Mouse (Mus musculus): ENCODE data around the gene Grasp.

Gene Grasp

DNA sequence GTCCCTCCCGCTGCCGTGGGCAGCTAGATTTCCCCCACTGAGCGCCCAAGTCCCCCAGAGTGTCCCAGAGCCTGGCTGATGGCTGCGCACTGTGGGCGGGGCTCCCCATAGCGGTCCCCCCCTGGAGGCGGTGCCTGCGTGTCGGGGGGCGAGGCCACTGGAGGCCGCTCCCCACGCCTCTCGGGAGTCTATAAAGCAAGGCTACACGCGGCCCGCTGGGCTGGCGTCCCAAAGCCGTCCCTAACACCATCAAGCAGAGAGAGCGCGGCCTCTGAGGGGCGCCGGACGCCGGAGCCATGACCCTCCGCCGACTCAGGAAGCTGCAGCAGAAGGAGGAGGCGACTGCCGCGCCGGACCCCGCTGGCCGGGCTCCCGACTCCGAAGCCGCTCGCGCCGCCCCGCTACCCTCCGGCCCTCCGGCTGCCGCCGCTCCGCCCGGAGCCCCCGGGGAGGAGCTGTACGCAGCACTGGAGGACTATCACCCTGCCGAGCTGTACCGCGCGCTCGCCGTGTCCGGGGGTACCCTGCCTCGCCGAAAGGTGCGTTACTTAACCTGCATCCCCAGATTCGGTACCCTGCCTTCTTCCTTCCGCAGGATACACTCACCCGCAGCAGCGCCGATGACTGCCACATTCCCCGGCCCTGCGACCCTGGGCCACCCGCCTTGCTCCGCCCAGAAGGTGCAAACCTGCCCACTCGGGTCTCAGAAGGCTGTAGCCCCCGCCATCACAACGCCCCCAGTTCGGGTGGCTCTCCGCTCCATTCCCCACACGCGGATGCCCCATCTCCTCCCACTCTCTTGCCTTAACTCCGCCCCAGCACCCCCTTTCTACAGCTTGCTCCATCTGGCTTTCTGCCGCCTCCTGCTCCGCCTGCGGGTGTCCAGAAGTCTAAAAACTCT, at the start of gene Grasp:
TSS of gene Grasp (plus strand) at position 183 of the 901 bp plus-strand sequence.
- DNase-seq (ENCODE audit: low read depth, low spot score) = peak; percentile 64

DNA sequence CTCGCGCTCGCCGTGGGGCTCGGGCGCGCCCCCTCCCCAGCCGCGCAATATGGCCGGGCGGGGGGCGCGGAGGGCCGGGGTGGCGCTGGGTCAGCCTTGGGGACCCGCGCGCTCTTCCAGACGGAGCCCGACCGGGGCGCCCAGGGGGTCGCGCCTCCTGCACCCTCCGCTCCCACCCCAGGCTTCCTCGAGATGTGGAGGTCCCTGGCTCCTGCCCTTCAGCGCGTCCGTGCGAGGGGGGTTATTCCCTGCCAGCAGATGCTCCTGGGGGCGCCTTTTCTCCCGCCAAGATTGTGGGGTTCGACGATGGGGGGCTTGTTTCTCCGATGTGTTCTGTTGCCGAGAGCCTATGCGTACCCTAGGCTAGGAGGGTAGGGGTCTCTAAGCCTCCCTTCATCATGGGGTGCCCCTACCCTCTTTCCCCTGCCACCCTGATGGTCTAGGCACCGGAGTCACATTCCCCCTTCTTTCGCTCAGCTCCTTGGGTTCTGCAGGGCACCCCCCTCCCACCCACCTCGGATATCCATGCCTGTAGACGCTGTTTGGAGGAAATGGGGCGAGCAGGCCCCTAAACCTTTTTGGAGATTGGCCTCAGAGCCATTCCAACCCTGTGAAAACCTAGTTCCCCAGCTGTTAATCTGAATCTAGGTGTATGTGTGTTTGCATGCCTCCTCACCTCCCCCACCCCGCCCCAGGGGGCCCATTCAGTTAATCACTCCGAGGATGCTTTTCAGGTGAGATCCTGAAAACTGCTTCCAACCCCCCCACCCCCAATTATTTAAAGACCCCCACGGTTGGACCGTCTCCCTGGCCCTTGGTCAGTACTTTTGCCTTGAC, 49.5 kb upstream of the Grasp start:
- DNase-seq (ENCODE audit: low read depth, low spot score) = no peak

DNA sequence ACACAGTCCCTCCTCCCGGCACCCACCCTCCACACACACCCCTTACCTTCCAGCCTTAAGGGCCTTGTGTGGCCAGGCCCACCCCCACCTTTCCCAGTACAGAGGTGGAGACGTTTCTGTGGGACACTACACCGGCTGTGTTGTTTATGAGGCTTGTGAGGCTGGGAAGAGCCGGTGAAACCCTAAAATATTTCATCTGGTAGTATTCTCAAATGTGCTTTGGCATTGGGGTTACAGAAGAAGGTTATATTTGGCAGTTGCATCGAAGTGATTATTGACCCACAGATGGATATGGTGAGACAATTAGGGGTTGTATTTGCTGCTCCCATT, 48.9 kb upstream of the Grasp start:
- no peak for DNase-seq (ENCODE audit: low read depth, low spot score)

DNA sequence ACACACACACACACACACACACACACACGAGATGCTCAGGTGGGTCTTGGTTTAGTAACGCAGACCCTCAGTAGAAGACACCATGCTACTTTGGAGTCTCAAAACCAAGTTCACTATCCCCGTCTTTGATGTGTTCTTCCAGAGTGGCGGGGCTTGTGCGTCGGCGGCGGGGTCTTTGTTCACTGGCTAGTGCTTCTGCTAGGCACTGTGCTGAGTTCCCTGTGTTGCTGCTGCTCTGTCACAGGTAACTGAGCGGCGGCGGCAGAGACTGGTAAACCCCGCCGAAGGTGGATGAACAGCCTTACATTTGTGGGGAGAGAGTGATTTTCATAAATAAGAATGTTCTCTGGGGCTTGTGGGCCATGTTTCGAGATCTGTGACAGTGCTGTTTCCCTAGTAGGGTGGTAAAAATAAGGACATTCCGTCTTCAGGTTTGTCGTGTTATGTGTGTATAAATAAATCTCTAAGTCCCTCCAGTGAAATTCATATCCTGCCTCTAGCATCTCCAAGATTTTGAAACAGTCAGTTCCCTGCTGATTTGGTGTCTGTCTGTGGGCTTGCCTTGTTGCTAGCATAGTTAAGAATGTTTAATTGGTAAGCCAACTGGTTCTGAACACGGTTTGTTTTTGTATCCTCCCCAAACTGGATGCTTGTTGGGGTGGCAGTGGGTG, 48.2 kb upstream of the Grasp start:
- no peak for DNase-seq (ENCODE audit: low read depth, low spot score)

DNA sequence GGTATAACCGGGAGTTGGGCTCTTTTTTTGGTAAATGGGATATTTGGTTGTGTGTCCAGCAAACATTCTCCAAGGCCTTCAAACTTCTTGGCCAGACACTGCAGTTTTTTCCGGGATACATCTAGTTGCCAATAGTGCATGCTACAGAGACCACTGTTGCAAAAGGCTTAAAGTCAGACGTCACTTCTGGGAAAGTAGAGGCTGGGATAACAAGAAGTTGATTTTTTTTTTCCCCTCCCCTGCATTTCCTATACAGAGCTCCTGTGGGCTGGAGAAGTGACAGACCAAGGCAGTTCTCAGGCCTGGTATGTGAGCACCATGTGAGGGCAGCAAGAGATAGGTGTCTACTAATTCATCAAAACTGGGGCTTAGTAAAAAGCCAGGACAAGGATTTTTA, 47.7 kb upstream of the Grasp start:
- DNase-seq (ENCODE audit: low read depth, low spot score) = no peak

DNA sequence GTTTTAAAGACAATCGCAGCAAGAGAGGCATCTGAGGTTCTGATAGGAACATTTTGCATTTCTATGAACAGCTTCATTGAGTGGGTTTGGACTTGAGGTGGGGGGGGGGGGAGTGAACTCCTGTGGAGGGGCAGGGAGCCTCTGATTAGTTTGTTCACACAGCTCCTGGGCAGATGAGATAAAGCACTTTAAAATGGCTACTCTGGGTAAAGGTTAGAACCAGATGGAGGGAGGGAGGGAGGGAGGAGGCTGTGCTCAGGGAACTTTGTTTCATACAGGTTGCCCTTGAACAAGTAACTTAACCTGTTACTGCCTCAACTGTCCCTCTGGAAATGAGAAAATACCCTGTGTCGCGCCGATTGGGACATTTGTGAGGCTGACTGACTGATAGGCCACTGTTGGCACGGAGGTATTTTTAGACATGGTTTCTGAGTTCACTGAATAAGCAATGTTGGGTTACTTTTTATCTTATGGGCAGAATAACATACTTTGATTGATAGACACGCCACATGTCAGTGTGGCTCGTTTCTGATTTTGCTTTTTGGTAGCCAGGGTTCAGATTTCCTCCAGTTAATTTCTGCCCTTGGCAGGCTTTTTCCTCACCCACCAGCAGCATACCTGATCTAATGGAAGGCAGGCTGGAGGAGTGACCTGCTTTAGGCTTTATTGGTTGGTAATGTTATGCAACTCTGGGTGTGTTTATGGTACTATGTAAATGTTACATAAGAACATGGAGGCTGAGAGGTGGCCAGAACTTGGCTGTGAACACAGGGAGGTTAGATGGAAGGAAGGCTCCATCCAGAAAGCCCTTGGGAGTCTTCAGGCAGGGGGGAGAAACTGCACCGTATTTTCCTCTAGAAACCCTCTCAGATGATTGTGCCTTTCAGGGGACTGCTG, 46.9 kb upstream of the Grasp start:
- DNase-seq (ENCODE audit: low read depth, low spot score) = no peak

DNA sequence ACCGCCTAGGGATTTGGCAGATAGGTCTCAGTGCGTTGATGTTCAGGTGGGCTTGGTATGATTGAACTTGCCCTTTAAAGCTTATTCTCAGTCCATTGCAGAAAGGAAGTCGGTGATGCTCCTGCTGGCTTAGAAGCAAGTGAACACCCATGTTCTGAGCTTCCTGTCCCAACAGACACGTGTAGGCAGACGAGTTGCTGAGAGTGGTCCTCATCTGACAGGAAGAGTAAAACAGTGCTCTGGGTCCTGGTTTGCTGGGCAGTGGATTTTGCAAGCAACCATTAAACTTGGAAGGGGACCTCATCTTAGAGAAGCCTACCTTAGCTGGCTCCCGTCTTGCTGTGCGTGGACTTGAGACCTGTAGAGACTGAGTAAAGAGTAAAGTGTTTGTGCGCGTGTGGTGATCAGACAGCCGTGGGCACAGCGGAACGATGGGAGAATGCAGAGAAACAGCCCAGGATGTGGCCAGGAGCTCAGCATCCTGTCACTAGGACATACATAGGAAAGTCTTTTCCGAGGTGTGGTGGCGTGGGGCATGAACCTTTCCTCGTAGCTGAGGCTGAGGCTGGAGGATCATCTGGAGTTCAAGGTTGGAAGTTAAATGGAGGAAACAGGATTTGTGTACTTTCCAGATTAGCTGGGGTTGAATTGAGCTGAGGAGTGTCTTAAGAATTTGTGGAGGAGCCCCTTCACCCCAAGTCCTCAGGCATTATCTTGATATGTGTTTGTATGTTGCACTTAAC, 43.5 kb upstream of the Grasp start:
- DNase-seq (ENCODE audit: low read depth, low spot score) = no peak

DNA sequence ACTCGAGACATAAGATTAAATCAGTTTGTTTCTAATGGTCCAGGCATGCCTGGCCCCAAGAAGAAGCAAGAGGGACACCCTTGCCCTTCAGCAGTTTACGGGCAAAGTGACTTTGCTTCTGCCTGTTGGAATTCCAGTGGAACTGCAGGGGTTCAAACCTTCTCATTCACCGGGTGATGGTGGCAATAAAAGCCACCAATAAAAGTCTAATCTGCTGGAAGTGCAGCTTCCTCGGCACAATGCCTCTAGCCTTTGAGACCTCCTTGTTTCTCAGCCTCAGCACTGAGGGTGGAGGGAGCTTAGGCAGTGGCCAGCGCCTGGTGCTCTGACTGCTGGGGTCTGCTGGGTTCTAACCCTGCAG, 42.9 kb upstream of the Grasp start:
- DNase-seq (ENCODE audit: low read depth, low spot score) = no peak

DNA sequence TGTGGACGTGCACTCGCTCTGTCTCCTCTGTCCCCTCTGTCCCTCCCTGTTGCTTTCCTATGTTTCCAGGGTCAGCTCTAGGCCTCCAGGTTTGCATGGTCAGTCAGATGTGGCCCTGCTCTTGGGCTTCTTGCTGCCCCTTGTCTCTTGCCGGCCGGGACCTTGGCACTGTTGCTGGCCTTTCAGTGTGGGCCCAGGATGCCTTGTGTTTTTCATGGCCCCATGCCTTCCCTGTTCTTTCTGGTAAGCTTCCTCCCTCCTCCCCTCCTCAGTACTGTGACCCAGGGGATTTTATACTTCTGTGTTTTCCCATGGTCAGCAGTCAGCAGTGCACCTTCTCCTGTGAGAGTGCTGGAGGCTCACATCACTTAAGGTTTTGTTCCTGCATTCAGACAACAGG, 42.5 kb upstream of the Grasp start:
- DNase-seq (ENCODE audit: low read depth, low spot score) = no peak

DNA sequence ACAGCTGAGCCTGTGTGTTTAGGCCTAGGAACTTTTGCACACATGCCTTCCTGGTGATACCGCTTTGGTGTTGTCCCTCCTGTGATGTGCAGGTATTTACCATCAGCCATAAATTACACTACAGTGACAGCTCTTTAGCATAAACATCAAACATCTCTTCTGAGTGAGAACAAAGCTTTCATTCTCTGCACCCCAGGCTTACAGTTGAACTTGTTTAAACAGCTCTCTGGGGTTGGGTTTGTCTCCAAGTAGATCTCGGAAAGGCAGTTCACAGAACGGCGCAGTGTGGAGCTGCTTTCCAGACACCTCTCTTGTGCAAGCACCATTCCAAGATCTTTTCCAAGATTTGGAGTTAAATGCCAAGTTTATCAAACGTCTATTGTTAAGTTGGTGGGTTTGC, 41.3 kb upstream of the Grasp start:
- no peak for DNase-seq (ENCODE audit: low read depth, low spot score)

DNA sequence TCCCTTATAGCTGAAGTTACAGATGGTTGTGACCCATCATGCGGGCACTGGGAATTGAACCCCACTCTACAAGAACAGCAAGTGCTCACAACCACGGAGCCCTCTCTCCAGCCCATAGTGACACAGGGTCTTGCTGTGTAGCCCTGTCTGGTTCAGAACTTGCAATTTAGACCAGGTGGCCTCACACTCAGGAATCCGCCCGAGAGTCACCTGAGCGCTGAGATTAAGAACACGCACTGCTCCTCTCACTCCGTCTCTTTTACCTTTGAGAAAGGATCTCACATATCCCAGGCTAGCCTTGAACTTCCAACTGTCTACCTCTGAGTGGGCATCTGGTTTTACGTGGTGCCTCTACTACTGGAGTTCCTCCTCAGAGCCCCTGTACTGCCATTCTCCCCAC, 39.7 kb upstream of the Grasp start:
- DNase-seq (ENCODE audit: low read depth, low spot score) = no peak

DNA sequence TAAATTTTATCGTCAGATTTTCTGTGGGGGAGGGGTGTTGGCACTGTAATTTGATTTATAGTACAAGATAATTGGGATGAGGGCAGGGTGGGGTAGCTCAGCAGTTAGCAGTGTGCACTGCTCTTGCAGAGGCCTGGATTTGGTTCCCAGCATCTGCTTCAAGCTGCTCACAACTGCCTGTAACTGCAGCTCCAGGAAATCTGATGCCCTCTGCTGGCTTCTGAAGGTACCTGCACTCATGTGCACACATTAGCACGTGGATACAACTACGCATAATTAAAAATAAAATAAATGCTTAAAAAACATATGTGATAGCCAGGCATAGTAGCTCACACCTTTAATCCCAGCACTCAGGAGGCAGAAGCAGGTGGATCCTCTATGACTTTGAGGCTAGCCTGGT, 38.4 kb upstream of the Grasp start:
- DNase-seq (ENCODE audit: low read depth, low spot score) = no peak

DNA sequence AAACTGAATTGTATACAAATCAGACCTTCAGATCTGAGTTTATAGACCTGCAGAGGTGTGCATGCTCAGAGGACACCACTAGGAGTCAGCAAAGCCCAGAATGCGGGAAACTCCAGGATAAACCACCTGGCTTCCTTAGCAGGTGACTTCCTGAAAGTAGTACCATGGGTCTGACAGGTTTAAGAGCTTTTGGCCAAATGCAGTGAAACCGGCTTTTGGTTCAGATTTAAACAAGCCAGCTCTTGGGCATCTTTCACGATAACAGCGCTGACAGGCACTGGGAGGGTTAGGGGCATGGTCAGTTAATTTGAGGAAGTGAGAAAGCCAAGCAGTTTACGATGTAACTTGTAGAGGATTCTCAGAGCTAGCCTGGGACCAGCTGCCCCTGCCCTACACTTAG, 36.1 kb upstream of the Grasp start:
- DNase-seq (ENCODE audit: low read depth, low spot score) = no peak

DNA sequence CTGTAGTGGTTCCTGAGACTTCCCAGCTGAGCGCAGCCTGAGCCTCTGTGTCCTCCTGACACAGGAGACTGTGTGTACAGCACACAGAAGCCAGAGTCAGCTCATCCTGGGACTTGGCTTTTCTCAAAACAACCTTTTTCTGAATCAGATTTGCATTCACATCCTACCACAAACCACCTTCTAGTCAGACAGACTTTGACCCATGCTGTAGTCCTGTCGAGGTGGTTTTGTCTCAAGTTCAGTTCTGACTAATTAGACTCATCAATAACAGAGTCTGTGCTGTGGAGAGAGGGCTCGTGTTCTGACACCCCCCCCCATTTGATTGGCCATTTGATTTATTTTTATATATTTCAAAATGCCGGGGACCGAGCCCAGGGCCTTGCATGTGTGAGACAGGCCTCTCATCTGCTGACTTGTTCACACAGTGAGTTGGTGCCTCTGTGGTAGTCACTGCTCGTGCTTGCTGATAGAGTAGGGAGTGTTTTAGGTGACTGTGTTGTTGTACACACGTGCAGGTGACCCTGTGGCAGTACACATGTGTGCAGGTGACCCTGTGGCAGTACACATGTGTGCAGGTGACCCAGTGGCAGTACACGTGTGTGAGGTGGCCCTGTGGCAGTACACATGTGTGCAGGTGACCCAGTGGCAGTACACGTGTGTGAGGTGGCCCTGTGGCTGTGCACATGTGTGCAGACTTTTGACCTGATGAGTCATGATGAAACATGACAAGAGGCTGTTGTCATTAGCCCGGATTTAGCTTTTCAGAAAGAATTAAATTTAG, 33.8 kb upstream of the Grasp start:
- no peak for DNase-seq (ENCODE audit: low read depth, low spot score)

DNA sequence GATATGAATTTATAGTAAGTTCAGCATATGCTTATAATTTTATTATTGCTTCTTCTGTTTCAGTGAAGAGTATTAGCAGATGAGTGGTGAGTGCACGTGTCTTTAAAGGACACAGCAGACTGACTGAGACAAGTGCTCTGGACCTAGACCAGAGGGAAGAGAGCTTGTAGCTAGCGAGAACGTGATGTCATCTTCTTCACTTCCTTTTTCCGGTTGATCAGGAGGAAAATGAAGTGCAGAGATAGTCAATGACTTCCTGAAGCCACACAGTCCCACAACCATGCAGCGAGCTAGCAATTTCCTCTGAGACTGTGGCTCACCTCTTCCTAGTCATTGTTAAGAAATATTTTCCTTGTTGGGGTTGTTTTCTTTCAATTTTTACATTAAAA, 33.2 kb upstream of the Grasp start:
- no peak for DNase-seq (ENCODE audit: low read depth, low spot score)

DNA sequence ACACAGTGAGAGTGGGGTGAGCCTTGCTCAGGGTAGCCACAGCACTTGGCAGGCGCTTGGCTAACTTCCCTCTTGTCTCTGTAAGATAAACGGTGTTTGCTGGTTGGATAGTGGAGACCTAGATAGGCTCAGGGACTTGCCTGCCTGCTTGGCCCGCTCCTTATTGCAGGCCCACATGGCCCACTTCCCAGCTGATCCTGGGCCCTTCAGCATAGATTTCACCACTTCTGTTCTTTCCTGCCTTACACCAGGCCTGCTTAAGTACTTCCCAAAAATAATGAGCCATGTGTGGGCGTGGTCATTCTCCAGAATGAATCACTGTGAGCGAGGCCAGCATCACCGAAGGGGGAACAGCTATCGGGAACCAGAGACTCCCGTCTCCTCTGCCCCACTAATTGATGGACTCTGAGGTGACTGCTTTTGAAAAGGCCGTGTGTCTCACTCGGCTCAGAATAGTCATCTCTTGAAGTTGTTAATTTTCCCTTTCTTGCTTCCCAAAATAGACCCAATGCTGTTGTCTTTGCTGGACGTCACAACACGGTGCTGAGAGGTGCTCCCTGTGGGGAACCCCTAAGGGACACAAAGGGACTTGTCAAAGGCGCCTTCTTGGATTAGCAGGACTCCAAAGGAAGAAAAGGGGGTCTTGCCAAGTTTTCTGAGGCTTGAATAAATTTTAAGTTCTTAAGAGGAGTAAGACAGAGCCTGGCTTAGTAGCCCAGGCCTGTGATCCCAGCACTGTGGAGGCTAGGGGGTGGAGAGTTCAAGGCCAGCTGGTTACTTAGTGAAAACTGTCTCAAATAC, 32.3 kb upstream of the Grasp start:
- no peak for DNase-seq (ENCODE audit: low read depth, low spot score)

DNA sequence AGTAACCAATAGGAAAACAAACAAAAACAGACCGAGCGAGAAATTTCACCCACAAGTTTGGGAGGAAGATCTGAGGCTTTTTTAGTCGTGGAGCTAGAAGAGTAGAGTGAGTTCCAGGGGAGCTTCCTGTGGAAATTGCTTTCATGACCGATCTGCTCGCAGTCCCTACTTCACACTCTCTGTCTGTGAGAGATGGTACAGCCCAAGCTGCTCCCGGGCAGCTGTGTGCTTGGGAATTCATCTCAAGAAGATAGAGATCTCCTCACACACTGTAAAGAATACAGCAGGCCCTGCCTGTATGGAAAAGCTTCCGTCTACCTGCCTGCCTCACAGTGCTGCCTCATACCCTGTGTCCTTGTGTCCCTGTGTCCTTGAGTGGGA, 31.7 kb upstream of the Grasp start:
- no peak for DNase-seq (ENCODE audit: low read depth, low spot score)

DNA sequence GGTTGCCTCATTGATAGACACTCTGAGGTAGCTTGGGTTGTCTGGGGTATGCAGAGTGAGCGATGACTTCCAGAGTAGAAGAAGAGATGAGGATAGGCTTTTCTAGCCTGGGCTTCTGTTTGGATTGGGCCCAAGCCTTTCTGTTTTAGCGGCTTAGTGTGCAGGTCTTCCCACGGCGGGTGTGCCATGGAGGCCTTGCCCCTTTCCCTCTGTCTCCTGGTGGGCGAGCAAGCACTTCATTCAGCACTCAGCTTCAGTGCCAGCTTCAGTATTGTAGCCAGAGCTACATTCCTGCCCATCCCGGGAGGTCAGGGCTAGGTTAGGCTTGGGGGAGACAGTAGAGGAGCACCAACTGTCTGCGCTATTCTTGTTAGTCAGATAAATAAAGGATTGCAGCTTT, 31.3 kb upstream of the Grasp start:
- no peak for DNase-seq (ENCODE audit: low read depth, low spot score)

DNA sequence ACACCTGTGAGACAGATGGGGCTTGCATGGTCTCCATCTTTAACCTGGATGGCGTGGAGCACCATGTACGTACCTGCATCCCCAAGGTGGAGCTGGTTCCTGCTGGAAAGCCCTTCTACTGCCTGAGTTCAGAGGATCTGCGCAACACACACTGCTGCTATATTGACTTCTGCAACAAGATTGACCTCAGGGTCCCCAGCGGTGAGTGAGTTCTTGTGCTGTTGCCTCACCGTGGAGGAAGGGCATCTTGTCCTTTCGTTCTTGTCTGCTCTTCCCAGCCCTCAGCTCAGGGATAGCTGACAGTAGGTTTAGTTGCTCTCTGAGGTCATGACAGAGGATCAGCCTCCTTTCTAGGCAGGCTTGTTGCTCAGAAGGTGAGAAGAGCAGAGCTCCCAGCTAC, 30.0 kb upstream of the Grasp start:
- DNase-seq (ENCODE audit: low read depth, low spot score) = no peak

Data from retina, adult 2 months (tissue).